Mouse (Mus musculus) adrenal gland, postnatal 10 days (tissue): ENCODE measurements at regions not wholly inside any gene's neighbourhood (a gene's known extent, or its start where the extent isn't known, plus 50 kb on each side); places are given as distances from the start of the nearest gene placed in this dataset.
"Not testable (repeated sequence)": the region's sequence is repeated elsewhere in the genome, so short reads cannot be mapped to it uniquely, and the experiment has no call there.

Experiments used
- DNase-seq: peaks from one replicate; pipeline ENCODE4 v3.0.0; 2021; ENCODE audit warnings: mixed read lengths

DNA sequence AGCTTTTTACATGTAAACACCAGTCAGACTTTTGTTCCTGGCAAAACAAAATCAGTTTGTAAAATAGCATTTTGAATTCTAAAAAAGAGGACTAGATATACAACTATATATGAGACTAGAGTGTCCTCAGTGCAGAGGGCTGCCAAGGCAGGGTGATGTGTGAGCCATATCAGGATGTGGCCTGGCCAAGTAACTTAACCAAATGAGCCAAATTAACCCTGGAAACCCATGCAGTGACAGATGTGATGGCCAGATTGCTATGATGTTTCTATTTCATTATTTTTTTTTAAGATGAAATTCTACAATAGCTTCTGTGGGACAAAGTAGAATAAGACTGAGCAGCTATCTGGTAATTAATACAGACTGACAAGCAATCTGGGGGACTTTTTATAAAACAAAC is 181.8 kb downstream of the Nova1 start:
- no peak for DNase-seq

GRCm38 (mm10) chr12:46635125-46635772 is 183.5 kb downstream of the Nova1 start:
- peak; percentile 8 for DNase-seq

- DNase-seq = no peak
Measured at GRCm38 (mm10) chr12:46634771-46635124, 184.0 kb downstream of the Nova1 start.

DNA sequence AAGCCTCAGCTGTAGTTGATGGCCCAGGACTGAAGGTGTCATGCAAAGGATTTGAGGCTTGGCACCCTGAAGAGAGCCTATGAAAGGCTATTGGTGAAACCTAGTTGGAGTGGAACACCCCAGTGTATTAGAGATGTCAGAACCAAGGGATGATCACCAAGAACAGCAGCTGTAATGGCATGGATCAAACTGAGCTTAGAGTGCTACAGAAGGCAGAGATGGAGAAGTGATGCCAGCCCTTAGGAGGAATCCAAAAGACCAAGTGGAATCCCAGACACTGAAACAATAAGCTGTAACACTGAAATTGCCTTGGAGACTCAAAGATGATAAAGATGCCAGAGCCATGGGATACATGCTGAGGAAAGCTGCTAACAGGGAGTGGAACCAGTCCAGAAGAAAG is 186.3 kb downstream of the Nova1 start:
- DNase-seq = not testable (repeated sequence)

DNA sequence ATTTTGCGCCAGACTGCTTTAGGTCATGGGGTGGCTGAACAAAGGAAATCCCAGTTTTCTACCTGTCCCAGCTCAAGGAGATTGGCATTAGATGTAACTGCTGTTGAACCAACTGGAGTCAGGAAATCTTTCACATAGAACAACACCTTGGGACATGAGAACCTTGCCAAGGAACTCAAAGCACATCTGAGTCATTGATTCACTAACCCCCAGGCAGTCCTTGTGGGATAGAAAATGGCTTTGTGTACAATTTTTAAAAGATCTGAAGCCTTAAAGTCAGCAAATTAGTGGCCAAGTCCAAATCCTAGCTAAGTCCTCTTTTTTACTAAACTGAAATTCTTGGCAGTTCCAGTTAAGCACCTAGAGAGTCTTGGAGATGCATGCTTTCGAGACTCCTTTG is 191.4 kb downstream of the Nova1 start:
- DNase-seq = no peak

GRCm38 (mm10) chr12:46611439-46611838 is 207.3 kb downstream of the Nova1 start:
- DNase-seq = no peak

DNA sequence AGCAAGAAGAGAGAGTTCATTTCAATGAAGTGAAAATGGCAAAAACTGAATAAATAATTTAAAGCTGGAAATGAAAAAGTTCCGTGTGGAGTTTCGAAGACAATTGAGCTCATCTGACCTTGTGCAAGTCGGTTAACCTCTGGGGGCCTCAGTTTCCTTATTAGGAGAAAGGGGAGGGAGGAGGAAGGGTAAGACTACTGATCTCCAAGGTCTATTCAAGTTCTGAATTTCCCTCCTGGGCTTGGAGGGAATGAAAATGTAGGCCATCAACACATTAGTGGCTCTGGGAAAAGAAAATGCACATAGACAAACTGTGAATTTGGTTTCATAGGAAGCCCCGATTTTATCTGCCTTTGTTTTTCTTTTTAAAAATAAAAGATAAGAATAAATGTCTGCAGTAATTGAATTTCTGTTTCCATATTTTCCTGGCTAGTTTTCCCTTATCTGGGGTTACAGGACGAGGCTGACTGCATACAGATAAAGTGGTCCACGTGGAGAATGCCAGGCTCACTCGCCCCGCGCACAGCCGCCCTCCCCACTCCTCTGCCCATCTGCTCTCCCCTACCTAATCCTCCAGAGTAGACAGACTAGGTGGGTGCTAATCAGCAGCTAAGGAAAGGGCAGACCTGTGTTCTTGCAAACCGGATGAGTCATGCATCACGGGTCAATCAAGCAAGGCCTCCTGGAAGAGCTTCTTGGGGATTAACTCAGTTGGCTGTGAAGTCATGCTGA is 209.0 kb downstream of the Nova1 start:
- DNase-seq = no peak

- DNase-seq = no peak
Measured at GRCm38 (mm10) chr12:46608290-46608910, 210.3 kb downstream of the Nova1 start.

DNA sequence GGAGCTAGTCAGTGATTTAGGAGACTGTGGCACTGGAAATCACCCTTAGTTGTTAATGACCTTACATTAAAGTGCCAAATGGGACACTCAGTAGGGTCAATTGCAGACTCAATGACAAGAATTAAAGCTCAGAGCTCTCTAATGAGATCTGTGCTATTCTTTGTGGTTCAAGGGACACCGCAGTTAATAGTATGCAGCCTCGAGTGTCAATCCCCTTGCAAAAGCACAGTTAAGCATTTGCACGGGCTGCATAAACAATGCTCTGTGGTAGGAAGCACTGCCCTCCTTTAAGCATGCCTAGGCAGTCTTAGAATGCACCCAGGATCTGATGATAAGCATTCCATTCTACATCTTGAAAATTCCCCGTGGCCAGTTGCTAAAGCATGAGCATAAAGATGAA is 221.5 kb downstream of the Nova1 start:
- DNase-seq = no peak

GRCm38 (mm10) chr12:46568665-46569064 is 250.1 kb downstream of the Nova1 start:
- no peak for DNase-seq

DNA sequence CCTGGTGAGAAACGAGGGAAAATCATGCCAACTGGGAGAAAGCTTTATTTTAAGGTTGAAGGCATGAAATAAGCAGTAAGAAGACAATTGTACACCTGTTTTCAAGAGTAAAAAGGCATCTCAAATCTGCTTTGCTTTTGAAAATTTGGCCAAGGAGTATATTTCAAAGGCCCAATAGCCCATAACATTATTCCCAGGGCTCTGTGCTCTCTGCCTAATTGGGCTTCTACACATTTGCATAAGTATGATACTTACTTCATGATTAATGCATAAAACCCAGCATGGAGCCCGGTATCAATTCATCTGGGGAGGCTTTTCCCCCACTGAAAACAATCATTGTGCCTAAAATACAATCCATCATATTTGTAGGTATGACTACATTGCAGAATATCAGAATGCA is 252.4 kb downstream of the Nova1 start:
- DNase-seq = no peak

GRCm38 (mm10) chr12:46520942-46521341 is 297.8 kb downstream of the Nova1 start:
- DNase-seq = no peak

- DNase-seq = no peak
Measured at GRCm38 (mm10) chr12:46507829-46508228, 310.9 kb downstream of the Nova1 start.

DNA sequence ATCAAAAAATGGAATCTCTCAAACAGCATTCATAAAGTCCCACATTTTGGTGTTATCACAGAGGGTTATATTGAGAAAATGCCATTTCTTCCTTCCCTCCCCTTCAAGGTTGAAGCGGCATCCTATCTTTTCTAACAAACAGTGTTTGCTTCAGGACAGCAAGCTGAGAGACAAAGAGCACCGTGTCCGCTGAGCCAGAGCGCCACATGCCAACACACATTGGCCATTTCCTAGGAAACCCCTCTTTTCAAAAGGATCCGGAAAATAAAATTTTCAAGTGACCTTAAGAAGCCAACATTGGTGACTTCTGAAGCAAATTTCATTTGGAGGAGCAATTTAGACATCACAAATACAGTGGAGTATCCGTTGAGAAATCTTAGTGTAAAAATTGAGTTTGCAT is 326.3 kb downstream of the Nova1 start:
- DNase-seq = no peak

- no peak for DNase-seq
Measured at GRCm38 (mm10) chr12:46450888-46451287, 367.8 kb downstream of the Nova1 start.

GRCm38 (mm10) chr12:46444644-46445313 is 373.9 kb downstream of the Nova1 start:
- DNase-seq = no peak

GRCm38 (mm10) chr12:46419591-46419990 is 399.1 kb downstream of the Nova1 start:
- DNase-seq = no peak

DNA sequence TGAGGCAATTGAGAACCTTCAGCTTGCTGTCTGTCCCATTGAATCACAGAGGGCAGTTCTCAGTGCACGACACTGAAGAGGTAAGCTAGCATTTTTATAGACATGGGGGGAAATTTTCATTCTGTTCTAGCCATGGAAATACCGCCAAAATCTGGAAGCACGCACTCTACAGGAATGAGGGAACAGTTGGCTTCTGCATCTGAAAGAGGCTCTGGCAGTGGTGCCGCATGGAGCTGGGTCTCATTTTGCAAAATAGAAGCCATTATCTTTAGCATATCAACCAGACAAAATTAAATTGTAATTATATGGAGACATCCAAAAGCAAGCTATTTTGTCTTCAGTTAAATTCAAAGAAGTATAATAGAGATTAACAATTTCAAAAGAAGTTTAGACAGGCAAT is 399.7 kb downstream of the Nova1 start:
- no peak for DNase-seq

GRCm38 (mm10) chr12:46416765-46417404 is 401.8 kb downstream of the Nova1 start:
- no peak for DNase-seq

DNA sequence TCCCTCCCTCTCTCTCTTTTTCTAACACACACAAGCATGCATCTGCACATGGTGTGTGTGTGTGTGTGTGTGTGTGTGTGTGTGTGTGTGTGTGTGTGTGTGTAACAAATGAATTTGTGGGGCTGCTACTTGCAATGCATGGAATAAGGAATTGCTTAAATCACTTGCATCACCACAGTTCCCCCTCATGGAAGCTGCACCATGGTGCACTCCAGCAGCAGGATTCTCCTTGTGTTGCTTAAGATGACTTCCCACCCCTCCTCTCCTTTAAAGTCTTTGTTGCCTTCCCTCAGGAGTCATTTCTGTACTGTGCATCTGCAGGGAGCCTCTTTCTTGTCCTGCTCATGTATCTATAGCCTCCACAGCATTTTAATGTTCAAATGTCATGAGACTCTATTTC is 402.5 kb downstream of the Nova1 start:
- DNase-seq = no peak

- DNase-seq = no peak
Measured at GRCm38 (mm10) chr12:46405674-46406073, 413.1 kb downstream of the Nova1 start.

DNA sequence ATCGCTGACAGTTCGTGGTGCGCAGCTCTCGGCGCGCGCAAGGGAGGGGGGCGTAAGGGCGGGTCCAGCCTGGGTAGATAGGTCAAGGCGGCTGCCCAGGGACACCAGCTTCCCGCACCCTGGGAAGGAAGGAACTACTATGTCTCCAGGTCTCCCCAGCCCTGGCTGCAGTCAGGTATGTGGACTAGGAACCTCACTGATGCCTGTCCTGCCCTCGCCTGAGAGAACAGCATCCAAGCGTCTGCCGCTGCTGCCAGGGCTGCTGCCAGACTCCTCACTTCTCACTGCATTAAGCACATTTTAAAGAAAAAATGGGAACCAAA is 419.1 kb downstream of the Nova1 start:
- DNase-seq = peak; percentile 12
